Mouse (Mus musculus): Measurements from ENCODE around the gene Cdk15. TPM values are rescaled to one million over a fixed set of nuclear protein-coding genes. Genes with fewer than 3 reads are reported as not detected.

Cdk15 gene
- total RNA-seq, 2 experiments from 2014 or later = not detected

DNA sequence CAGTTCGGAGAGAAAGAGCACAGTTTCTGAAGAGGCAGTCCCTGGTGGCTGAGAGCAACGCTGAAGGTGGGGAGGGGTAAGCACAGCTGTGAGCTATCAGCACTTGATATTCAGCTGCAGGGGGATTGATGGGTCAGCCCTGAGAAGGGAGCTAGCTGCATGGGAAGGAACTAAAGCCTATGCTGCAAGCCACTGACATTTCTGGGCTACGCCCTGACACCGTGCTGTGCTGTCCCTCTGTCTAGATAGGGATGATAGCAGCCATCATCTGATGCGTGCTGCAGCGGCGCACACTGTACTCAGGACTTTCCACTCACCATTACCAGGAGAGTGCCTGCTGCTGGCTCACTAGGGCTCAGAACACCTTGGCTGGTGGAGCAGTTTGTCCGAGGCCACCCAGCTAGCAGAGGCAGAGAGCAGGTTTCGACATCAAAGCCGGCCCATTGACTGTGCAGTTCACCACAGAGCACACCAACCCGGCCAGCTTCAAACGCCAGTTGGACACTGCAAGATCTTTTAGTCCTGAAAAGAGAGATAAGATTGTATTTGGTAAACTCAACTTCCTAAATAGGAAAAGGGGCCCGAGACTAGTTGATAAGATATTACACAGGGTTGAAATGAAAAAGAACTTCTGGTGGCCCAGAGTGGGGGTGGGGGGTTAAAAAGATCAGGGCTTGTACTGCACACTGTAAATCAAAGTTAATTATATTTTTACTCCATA is 111.4 kb downstream of the Cdk15 start:
- intact Hi-C loops (cut with DNase I) = no loop called here
- DNase-seq = no peak

DNA sequence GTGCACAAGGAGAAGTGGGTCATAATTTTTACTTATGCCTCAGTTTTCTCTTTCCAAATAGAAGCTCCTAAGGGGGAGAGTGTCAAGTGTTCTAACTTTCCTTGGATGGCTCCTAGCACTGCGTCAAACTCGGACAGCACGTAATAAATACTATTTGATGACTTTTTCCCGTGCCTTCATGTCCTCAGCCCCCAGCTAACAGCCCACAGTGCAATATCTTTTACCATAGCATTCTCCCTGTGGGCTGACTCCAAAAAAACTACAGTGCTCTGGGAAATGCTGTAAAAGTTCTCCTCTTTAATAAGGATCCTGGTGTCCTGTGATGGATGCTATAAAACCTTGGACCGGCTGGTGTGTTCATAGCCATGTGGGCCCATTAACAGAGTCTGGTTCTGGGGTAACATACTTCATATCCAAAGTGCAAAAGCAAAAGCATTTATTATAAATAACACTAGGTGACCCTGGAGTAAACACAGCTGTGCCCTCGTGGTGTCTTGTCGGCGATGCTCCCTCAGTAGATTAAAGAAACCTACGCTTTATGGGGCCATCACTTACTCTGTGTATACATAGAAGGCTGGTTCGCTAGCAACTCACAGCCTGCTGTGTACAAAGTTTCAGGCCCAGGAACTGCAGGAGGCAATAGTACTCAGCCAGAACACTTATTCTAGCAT is 112.1 kb downstream of the Cdk15 start:
- intact Hi-C loops (cut with DNase I) = no loop called here
- no peak for DNase-seq

DNA sequence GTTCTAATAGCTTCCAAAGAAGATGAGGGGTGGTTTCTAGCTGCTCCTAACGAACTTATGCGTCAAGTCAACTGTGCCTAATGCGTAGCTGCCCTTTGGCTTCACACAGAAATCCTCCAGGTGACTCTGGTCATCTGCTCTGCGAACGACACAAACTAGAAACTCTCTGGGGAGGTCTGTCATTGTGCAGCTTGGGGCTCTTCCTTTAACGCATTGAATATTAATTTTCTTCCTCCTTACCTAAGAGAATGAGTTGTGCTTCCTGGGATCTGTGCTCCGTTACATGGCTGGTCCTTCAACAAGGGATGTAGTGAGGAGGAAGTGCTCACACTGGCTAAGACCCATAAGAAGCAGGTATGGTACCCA is 112.6 kb downstream of the Cdk15 start:
- no peak for DNase-seq
- intact Hi-C loops (cut with DNase I) = no loop called here

DNA sequence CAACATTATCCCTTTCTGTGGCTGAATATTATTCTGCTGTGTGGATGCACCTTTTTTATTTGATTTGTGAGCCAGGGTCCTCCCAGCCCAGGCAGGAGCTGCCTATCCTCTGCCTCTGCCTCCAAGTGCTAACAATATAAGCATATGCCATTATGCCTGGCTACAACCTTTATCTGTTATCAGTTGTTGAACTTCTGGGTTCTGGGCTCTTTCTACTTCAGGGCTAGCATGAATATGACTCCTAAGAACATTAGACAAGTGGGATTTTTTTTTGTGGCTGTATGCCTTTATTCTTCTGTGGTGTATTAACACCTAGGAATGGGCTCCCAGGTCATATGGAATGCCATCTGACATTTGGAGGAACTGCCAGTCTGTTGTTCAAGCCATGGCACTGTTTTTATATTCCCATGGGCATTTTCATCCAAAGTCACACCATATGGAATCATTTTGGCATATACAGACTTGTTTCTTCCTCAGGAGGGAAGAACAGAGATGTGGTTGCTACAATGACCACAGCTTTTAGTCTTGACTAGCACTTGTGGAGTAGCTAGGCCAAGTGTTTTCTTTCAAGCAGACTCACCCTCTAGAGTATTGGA is 113.7 kb downstream of the Cdk15 start:
- intact Hi-C loops (cut with DNase I) = no loop called here
- no peak for DNase-seq

DNA sequence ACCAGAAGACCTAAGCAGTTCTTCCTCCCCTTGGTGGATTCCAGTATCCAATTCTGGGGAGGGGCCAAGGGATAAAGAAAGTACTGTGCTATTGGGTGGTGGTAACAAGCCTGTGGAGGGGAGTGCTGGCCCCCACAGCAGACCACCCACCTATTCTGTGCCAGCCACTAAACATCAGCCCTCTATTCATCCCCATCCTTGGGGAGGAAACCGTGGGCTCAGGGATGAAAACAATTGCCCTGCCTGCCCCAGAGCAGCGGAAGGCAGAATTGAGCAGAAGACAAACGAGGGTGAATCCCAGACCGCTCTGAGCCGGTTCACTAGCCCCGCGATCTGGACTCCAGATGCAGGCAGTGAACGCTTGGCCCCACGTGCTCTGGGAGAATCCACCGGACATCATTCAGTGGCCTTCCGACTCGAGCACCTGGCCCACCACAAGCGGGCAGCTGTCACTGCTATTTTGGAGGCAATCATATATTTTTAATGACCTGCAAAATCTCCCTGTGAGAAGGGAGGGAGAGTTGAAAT is 119.4 kb downstream of the Cdk15 start:
- DNase-seq = no peak
- intact Hi-C loops (cut with DNase I) = no loop called here

DNA sequence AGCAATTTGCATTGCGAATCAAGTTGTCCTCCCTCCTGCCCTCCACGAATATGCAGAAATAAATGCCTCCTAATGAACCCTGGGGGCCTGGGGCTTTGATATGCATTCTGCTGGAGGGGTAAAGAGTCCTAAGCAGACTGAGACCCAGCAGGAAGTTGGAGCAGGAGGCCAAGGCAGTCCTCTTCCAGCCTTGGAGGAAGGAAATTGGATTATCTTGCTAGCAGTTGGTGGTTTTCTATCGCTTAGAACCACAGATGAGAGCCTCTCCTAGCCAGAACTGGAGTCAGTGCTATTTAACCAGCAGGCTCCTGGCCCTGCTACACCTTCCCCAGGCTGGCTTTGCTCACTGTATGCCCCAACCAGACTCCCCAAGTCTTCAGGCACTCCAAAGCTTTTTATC is 119.9 kb downstream of the Cdk15 start:
- intact Hi-C loops (cut with DNase I) = no loop called here
- no peak for DNase-seq

DNA sequence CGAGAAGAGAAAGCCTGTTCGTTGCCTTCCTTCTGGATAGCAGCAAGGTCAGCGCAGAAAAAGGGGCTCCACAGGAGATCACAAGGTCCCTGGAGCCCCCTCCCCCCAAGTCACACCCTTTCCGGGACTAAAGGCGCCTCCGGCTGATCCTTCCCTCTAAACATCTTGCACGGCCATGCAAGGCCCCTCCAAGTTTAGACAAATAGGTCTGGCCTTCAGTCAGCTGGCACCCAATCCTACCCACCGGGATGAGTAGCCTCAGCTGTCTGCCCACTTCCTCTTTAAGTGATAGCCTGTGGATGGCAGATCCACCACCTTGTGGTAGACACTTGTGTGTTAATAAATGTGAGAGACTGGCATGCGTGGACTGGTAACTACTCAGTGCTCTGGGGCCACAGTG is 120.6 kb downstream of the Cdk15 start:
- intact Hi-C loops (cut with DNase I) = no loop called here
- DNase-seq = no peak

DNA sequence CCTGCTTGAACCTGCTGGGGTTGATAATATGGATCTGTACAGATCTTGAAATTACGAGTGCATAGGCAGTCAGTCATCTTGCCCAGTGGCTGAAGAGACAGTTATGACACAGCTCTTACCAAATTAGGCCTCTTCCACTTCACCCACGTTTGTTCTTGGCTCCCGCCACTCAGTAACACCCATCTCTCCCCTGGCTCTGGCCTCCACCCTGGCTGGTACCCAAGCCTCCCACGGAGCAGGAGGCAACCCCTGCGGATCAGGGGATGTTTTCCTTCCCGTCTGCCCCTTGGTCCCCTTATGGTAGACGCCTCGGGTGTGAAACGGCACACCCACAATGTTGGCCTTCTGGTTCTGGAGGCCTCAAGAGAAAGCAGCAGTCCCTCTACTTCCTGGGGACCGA is 124.2 kb downstream of the Cdk15 start:
- intact Hi-C loops (cut with DNase I) = no loop called here
- DNase-seq = no peak

DNA sequence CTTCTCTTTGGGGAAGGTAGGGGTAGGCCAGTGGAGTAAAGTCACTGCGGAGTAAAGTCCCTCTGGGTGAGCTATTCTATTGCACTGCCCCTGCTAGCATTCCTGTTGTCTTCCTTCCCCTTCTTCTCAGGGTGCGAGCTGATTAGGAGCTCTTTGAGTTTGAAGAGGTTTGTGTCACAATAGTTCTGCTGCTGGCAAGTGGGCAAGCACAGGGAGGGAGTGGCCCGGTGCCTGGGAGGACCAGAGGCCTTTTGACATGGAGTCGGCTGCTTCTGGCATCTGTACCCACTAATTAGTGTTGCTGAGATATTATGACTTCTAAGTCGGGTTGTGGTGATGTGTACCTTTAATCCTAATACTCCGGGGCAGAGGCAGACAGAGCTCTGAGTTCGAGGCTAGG is 124.8 kb downstream of the Cdk15 start:
- intact Hi-C loops (cut with DNase I) = no loop called here
- DNase-seq = no peak

DNA sequence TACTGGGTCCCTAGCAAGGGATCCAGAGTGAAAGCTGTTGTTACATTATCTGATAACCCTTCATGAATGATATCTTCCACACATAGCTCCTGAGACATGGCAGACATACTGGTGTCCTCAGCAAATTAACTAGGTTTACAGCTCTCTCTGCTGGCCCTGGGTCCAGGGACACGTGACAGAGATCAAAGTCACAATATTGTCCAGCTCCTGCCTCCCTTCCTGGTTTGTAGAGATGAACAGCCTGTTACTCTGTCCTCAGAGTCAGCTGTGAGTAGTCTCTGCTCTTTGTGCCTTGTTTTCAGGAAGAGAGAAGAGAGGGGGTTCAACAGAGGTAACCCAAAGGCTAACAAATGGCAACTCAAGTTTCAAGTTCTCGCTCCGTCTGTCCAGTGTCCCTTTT is 125.8 kb downstream of the Cdk15 start:
- intact Hi-C loops (cut with DNase I) = no loop called here
- DNase-seq = no peak

DNA sequence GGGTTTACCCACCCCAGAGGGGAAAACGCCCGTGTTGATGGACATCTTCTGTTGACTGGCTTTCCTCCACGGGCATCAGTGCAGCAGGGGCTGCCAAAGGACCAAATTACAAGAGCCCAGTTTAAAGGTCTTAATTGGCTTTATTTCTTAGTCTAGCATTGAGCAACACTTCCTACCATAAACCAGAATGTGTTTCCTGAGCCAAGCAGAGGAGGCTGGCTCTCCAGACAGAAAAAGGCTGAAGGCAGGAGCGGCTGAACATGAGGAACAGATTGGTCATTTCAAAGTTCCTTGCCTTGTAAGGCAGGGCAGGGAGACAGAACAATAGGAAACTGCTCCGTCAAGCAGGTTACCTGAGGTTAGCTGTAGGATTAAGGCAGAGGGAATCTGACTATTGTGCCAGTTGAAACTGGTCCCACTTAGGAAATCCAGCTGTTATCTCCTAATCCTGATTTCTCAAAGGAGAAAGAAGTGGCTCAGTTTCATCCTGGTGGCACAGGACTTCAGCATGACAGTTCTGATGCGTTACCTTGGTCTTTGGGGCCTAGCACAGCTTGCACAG is 126.4 kb downstream of the Cdk15 start:
- intact Hi-C loops (cut with DNase I) = no loop called here
- peak in 1 of 2 experiments; percentile 11 for DNase-seq

DNA sequence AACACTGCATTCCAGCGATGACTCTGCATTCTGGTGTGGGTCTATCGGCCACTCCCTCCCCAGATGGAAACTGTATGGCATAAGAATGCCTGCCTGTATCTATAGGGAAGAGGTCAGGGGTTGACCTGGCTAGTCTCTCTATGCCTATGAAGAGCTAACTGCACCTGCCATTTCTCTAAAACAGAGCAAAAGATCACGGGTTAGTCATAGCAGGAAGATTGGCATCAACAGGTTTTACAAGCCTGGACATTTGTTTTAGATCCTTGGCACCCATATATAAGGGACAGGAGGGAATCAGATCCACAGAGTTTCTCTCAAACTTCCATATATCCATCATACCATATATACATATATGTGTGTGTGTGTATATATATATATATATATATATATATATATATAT is 127.7 kb downstream of the Cdk15 start:
- intact Hi-C loops (cut with DNase I) = no loop called here
- no peak for DNase-seq

DNA sequence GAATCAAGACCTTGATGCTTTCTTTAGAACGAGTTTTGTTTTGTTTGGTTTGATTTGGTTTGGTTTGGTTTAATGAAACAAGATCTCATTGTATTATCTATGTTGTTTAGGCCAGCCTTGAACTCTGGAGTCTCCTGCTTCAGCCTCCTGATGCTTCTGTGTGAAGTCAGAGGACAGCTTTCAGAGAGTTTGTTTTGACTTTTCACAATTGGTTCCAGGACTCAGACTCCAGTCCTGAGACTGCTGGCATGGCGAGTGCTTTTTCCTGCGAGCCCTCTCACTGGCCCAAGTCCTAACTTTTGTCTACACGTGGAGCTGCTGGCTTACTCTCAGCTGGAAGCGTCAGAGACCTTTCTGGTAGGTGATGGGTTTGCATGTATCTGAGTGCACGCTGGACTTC is 128.9 kb downstream of the Cdk15 start:
- intact Hi-C loops (cut with DNase I) = no loop called here
- no peak for DNase-seq

DNA sequence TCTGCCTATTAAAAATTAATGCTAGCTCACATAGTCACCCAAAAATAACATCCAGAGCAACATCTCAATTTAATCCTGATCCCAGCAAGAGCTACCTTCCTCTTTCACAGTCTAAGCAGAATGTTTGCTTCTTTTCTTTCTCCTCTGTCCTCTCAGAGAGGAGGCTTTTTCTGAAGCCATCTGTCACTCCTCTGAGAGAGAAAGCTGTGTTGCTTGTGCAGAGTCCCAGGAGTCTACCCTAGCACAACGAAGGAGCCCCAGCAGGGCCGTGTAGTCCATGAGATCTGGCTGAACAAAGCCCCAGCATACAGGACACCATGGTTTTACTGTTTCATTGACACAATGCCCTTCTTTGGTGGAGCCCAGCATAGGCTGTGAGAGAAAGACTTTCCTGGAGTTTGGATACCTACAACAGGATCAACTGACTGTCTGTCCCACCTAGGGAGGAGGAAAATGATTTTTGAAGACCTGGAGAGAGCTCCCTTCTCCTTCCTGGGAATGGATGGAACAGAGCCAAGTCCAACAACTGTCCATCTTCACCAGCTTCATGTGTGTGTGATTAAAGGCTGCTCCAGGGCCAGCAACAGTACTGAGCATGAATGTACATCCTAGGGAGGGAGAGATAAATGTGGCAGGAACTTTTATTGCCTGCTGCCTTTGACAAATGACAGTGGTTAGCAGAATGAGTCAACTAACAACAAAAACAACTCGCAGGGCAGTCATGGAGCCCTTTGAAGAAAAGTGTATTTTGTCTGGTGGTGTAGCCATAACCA is 131.0 kb downstream of the Cdk15 start:
- no peak for DNase-seq
- intact Hi-C loops (cut with DNase I) = no loop called here

DNA sequence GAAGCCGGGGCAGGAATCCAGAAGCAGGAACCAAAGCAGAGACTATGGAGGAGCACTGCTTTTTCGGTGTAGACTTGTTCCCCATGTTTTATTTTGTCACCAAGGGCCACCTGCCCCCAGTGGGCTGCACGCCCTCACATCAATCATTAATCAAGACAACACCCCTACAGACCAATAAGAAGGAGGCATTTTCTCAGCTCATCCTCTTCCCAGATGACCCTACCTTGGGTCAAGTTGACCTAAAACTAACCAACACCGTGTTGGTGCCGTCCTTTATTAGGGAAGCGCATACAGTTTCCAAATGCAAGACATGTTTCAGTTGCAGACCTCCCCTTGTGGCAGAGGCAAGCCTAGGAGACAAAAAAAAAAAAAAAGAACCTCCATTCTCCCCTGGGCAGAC is 132.5 kb downstream of the Cdk15 start:
- no peak for DNase-seq
- intact Hi-C loops (cut with DNase I) = no loop called here

DNA sequence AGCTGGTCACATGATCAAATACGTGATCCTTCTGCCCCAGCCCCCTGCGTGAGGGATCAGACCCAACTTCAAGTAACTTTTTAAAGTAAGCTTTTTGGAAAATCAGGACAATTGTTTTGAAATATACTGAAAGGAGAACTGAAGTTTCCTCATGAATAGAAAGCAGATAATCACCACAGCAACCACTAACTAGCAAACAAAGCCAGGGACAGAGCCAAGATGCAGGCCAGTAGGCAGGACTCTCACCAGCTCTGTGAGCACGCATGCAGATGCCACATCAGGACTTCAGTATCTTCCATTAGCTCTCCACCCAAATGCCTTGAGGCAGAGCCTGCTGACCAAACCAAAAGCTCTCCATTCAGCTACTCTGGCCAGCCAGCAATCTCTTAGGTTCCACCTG is 135.0 kb downstream of the Cdk15 start:
- intact Hi-C loops (cut with DNase I) = no loop called here
- DNase-seq = no peak

DNA sequence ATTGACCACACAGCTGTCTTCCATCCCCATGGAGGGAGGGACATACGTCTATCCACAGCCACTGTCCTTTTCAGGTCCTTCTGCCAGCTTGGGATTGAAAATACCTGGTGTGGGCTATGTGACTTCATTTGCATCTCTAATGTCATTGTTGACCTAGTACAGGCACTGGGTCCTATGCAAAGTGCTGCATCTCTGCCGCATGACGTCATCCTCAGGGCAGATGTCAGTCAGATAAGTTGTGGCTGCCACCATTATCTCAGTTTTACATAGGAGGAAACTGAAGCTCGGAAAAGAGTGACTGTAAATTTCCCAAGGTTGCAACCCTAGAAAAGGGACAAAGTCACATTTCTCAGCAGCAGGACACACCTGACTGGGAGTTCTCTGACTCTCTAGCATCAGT is 137.4 kb downstream of the Cdk15 start:
- DNase-seq = no peak
- intact Hi-C loops (cut with DNase I) = no loop called here

DNA sequence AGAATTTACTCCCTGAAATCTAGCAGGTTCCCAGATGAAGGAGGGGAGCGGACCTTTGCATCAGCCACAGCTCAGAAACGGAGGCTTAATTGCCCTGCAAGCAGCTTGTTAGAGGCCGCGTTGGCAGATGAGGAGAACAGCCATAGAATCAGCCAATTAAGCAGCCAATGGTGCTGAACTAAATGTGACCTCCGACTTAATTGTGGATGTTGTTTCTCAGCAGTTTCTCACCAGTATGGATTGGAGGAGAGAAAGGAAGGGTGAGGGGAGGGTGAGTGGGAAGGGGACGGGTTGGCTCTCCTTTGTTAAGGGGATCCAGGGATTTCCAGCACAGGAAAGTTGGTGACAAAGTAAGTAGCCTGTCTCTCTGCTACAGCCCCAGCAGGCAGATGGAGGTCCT is 137.9 kb downstream of the Cdk15 start:
- no peak for DNase-seq
- intact Hi-C loops (cut with DNase I) = no loop called here

DNA sequence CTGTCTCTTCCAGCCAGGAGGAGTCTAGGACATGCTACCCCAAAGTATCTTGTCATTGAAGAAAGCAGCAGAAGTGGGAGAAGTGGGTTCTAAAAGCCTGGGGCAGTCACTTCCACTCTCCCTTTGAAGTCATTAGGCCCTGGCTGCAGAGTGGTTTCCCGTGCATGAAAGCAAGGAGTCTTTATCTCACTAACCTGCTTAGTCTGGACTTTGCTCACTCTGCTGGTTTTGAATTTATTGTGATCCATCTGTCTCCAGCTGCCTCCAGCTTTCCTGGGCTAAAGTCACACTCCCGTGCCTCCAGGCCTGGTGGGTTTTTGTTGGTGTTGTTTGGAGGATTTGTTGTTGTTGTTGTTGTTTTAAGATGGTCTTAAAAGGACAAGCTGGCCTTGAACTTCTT is 139.3 kb downstream of the Cdk15 start:
- no peak for DNase-seq
- intact Hi-C loops (cut with DNase I) = no loop called here

DNA sequence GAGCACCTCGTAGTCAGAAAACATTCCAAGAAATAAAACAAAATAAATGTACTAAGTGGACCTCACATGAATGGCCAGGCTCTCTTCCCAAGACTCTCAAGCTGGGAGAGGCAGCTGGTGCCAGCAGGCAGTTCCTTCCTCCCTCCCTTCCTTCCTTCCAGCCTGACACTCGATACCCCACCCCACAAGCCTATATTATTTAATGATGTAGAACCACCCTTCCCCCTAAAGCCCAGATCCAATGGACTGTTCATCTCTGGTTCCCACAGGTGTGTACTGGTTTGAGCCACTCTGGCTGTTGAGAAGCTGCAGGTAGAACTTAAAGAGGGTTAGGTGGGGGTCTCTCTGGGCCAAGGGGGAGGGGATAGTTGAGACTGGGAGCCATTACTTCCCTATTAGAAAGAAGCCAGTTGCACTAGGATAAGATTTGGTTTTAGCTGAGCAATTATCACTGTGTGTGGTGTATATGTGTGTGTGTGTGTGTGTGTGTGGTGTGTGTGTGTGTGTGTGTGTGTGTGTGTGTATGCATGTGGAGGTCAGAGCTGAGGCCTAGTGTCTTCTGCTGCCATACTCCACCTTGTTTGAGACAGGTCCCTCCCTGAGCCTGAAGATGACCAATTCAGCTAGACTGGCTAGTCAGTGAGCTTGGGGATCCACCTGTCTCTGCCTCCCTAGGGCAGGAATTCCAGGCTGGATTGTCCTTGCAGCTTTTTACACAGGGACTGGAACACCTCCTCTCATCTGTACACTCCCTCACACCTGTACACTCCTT is 143.0 kb downstream of the Cdk15 start:
- no peak for DNase-seq
- intact Hi-C loops (cut with DNase I) = no loop called here
